Mouse (Mus musculus) lung, embryonic 14.5 days (tissue): Measurements from ENCODE around the gene Rnf183. TPM values are rescaled to one million over a fixed set of nuclear protein-coding genes. Genes with fewer than 3 reads are reported as not detected.
"Not testable (repeated sequence)": the region's sequence is repeated elsewhere in the genome, so short reads cannot be mapped to it uniquely, and the experiment has no call there.

ENCODE experiments used
- ATAC-seq: fragments of 200-750 bp; cut with Nextera tagmentation; 2 replicates; pipeline ENCODE4 v1.8.0; 2017; ENCODE audit warnings: mild to moderate bottlenecking, moderate TSS enrichment, moderate library complexity; ENCODE audit not compliant: insufficient read depth
- DNase-seq: peaks from one replicate; pipeline ENCODE4 v3.0.0-alpha.2; 2015
- H3K27ac ChIP-seq: fragments of 300-500 bp; sonication (generic); 2 replicates; pipeline ENCODE4 v1.5.1; 2014; ENCODE audit warnings: low read depth, mild to moderate bottlenecking, moderate library complexity
- H3K27me3 ChIP-seq: fragments of 300-500 bp; sonication (generic); 2 replicates; pipeline ENCODE4 v1.6.1; 2014; ENCODE audit warnings: low read length, control low read depth; ENCODE audit not compliant: insufficient read depth
- H3K36me3 ChIP-seq: fragments of 300-500 bp; sonication (generic); 2 replicates; pipeline ENCODE4 v1.6.1; 2014; ENCODE audit warnings: control low read depth; ENCODE audit not compliant: insufficient read depth
- H3K4me1 ChIP-seq: fragments of 300-500 bp; sonication (generic); 2 replicates; pipeline ENCODE4 v1.6.1; 2014; ENCODE audit warnings: antibody characterized with exemption, control low read depth; ENCODE audit not compliant: insufficient read depth
- H3K4me2 ChIP-seq: fragments of 300-500 bp; sonication (generic); 2 replicates; pipeline ENCODE4 v1.6.1; 2014; ENCODE audit warnings: mild to moderate bottlenecking
- H3K4me3 ChIP-seq: fragments of 300-500 bp; sonication (generic); 2 replicates; pipeline ENCODE4 v1.5.1; 2014; ENCODE audit warnings: low read depth, low read length
- H3K9ac ChIP-seq: fragments of 300-500 bp; sonication (generic); 2 replicates; pipeline ENCODE4 v1.6.1; 2014
- H3K9me3 ChIP-seq: fragments of 300-500 bp; sonication (generic); 2 replicates; pipeline ENCODE4 v1.6.1; 2016; ENCODE audit warnings: low read depth, low read length, control low read depth
- CTCF ChIP-seq: IDR thresholded peaks from 2 replicates; pipeline ENCODE4 v1.5.1; 2016; ENCODE audit warnings: antibody characterized with exemption, low read depth
- WGBS: fragments of 180-500 bp; shearing (Covaris S2); extraction: QIAGEN DNeasy Blood & Tissue Kit; methylation state at CpG from one replicate; pipeline ENCODE4 v1.1.7; 2014; 5-methylcytosine and 5-hydroxymethylcytosine counted together
- polyA plus RNA-seq: library from polyadenylated mRNA; unstranded; fragments of >200 nt; fragmentation: Nextera tagmentation; extraction: Ambion mirVana; gene quantifications from 2 replicates; pipeline ENCODE4 v1.2.1, GENCODE M21; 2014

Gene Rnf183
- polyA plus RNA-seq = not detected in 2 replicates

- 71% methylated on average over 6 of the region's 6 CpGs for WGBS
- no peak for TF ChIP-seq CTCF
- no peak for ATAC-seq
Measured at GRCm38 (mm10) chr4:62435081-62435480, at the start of gene Rnf183. TSS of gene Rnf183 (minus strand) at chr4:62435252.

GRCm38 (mm10) chr4:62480709-62481605, 45.9 kb upstream of the Rnf183 start:
- H3K9me3 ChIP-seq = no peaks in the 10 kb centered on the region
- H3K4me3 ChIP-seq = peak overlapping the region; percentile 45
- peak; percentile 12; the same call in 1 of the 2 replicates for ATAC-seq
- 32% methylated on average over 10 of the region's 10 CpGs for WGBS
- H3K36me3 ChIP-seq = no peaks in the 10 kb centered on the region
- peak; percentile 12 for DNase-seq
- peak overlapping the region; percentile 69 for H3K4me2 ChIP-seq
- H3K4me1 ChIP-seq = 0 out of 2 replicates have a peak, but pooled peaks cover 7% of the 10 kb centered on the region
- no peak for TF ChIP-seq CTCF
- no peak overlapping the region for H3K9ac ChIP-seq
- H3K27me3 ChIP-seq = 0 out of 2 replicates have a peak, but pooled peaks cover 7% of the 10 kb centered on the region
- H3K27ac ChIP-seq = no peak overlapping the region

More at GRCm38 (mm10) chr4:62435081-62435480, at the start of gene Rnf183:
- Histone ChIP-seq H3K9ac (no peak within 1 kb of the TSS), H3K4me3 (no peak within 1 kb of the TSS), H3K36me3 (no peaks in the 10 kb centered on the region), H3K27ac (no peak within 1 kb of the TSS), H3K4me2 (no peak within 1 kb of the TSS), H3K27me3 (no peaks in the 10 kb centered on the region), H3K4me1 (no peaks in the 10 kb centered on the region), H3K9me3 (no peaks in the 10 kb centered on the region)
- no peak for DNase-seq

- Histone ChIP-seq H3K36me3 (no peaks in the 10 kb centered on the region), H3K4me2 (peak within 1 kb of the TSS; percentile 69), H3K9me3 (no peaks in the 10 kb centered on the region), H3K27ac (no peak within 1 kb of the TSS), H3K4me3 (peak within 1 kb of the TSS; percentile 45), H3K9ac (peak within 1 kb of the TSS; percentile 38; the same call in 1 of the 2 replicates), H3K4me1 (0 out of 2 replicates have a peak, but pooled peaks cover 7% of the 10 kb centered on the region), H3K27me3 (0 out of 2 replicates have a peak, but pooled peaks cover 7% of the 10 kb centered on the region)
- ATAC-seq = peak; percentile 82
- TF ChIP-seq CTCF = no peak
- DNase-seq = peak; percentile 72
- WGBS = 1% methylated on average over 71 of the region's 71 CpGs
Measured at GRCm38 (mm10) chr4:62479937-62480708, 45.1 kb upstream of the Rnf183 start, which contains the start of gene Bspry. TSS of gene Bspry (plus strand) at chr4:62480053.

- 10% methylated on average over 11 of the region's 11 CpGs for WGBS
- not testable (repeated sequence) for H3K4me1 ChIP-seq, DNase-seq, H3K27me3 ChIP-seq, H3K27ac ChIP-seq, H3K9me3 ChIP-seq, H3K36me3 ChIP-seq, ATAC-seq
- Histone ChIP-seq H3K4me2 (peak overlapping the region; percentile 69), H3K9ac (peak overlapping the region; percentile 38; the same call in 1 of the 2 replicates), H3K4me3 (peak overlapping the region; percentile 45)
- TF ChIP-seq CTCF = peak; percentile 71
Measured at GRCm38 (mm10) chr4:62479593-62479936, 44.5 kb upstream of the Rnf183 start.

- H3K27me3 ChIP-seq = 0 out of 2 replicates have a peak, but pooled peaks cover 7% of the 10 kb centered on the region
- H3K36me3 ChIP-seq = no peaks in the 10 kb centered on the region
- DNase-seq (peak; percentile 41), ATAC-seq (peak; percentile 26; the same call in 1 of the 2 replicates)
- no peak overlapping the region for H3K9ac ChIP-seq
- TF ChIP-seq CTCF = no peak
- no peaks in the 10 kb centered on the region for H3K9me3 ChIP-seq
- 67% methylated on average over 6 of the region's 6 CpGs for whole genome bisulfite sequencing
- 0 out of 2 replicates have a peak, but pooled peaks cover 7% of the 10 kb centered on the region for H3K4me1 ChIP-seq
- H3K4me3 ChIP-seq = no peak overlapping the region
- 0 out of 2 replicates have a peak overlapping the region, but pooled peaks have one; percentile 3 for H3K27ac ChIP-seq
- no peak overlapping the region for H3K4me2 ChIP-seq
Measured at GRCm38 (mm10) chr4:62477542-62478244, 42.6 kb upstream of the Rnf183 start.

- 0 out of 2 replicates have a peak, but pooled peaks cover 7% of the 10 kb centered on the region for H3K4me1 ChIP-seq
- H3K4me3 ChIP-seq = no peak overlapping the region
- 59% methylated on average over 6 of the region's 6 CpGs for WGBS
- ATAC-seq (no peak), DNase-seq (peak; percentile 17)
- no peaks in the 10 kb centered on the region for H3K36me3 ChIP-seq
- TF ChIP-seq CTCF = no peak
- H3K27ac ChIP-seq = no peak overlapping the region
- no peak overlapping the region for H3K4me2 ChIP-seq
- no peaks in the 10 kb centered on the region for H3K9me3 ChIP-seq
- 0 out of 2 replicates have a peak, but pooled peaks cover 7% of the 10 kb centered on the region for H3K27me3 ChIP-seq
- no peak overlapping the region for H3K9ac ChIP-seq
Measured at GRCm38 (mm10) chr4:62475793-62476192, 40.7 kb upstream of the Rnf183 start.
